Mouse (Mus musculus) c-Kit-negative CD71-positive TER-119-positive erythroid progenitor cells, embryonic 14.5 days (primary cell): ENCODE measurements at regions not wholly inside any gene's neighbourhood (a gene's known extent, or its start where the extent isn't known, plus 50 kb on each side); places are given as distances from the start of the nearest gene placed in this dataset.
"Not testable (repeated sequence)": the region's sequence is repeated elsewhere in the genome, so short reads cannot be mapped to it uniquely, and the experiment has no call there.

ENCODE experiments used
- DNase-seq: peaks from one replicate; pipeline ENCODE4 v3.0.0-alpha.2; 2013; ENCODE audit warnings: low read depth, low spot score

GRCm38 (mm10) chr2:17946047-17946446 lies 50.7 kb downstream of the H2al2a start:
- DNase-seq: no peak

- DNase-seq: no peak
Observed at GRCm38 (mm10) chr2:17945369-17945915, 51.3 kb downstream of the H2al2a start.

- DNase-seq: no peak
Observed at GRCm38 (mm10) chr2:17943506-17943905, 53.3 kb downstream of the H2al2a start.

- DNase-seq: peak; percentile 4
Observed at GRCm38 (mm10) chr2:17942528-17943387, 54.0 kb downstream of the H2al2a start.

- no peak for DNase-seq
Observed at GRCm38 (mm10) chr2:17941921-17942320, 54.8 kb downstream of the H2al2a start.

GRCm38 (mm10) chr2:17939857-17940848 lies 56.6 kb downstream of the H2al2a start:
- not testable (repeated sequence) for DNase-seq

- no peak for DNase-seq
Observed at GRCm38 (mm10) chr2:17939183-17939856, 57.4 kb downstream of the H2al2a start.

- no peak for DNase-seq
Observed at GRCm38 (mm10) chr2:17936527-17937139, 60.1 kb downstream of the H2al2a start.

GRCm38 (mm10) chr2:17935916-17936315 lies 60.8 kb downstream of the H2al2a start:
- DNase-seq: no peak

GRCm38 (mm10) chr2:17935466-17935865 lies 61.3 kb downstream of the H2al2a start:
- no peak for DNase-seq

- no peak for DNase-seq
Observed at GRCm38 (mm10) chr2:17934610-17935009, 62.1 kb downstream of the H2al2a start.

GRCm38 (mm10) chr2:17932932-17933790 lies 63.6 kb downstream of the H2al2a start:
- DNase-seq: no peak

GRCm38 (mm10) chr2:17932426-17932931 lies 64.3 kb downstream of the H2al2a start:
- no peak for DNase-seq

GRCm38 (mm10) chr2:17931881-17932280 lies 64.9 kb downstream of the H2al2a start:
- no peak for DNase-seq

GRCm38 (mm10) chr2:17918861-17919648 lies 77.7 kb downstream of the H2al2a start:
- DNase-seq: no peak

GRCm38 (mm10) chr2:17917238-17917946 lies 79.4 kb downstream of the H2al2a start:
- no peak for DNase-seq

GRCm38 (mm10) chr2:17902616-17903015 lies 94.1 kb downstream of the H2al2a start:
- DNase-seq: no peak

GRCm38 (mm10) chr2:17900202-17900601 lies 96.6 kb downstream of the H2al2a start:
- DNase-seq: no peak
